Mouse (Mus musculus) forebrain, embryonic 11.5 days (tissue): ENCODE data around the gene Card11. TPM values are rescaled to one million over a fixed set of nuclear protein-coding genes. Genes with fewer than 3 reads are reported as not detected.

Experiments
- ATAC-seq: fragments of 200-750 bp; cut with Nextera tagmentation; replicated peaks from 2 replicates; pipeline ENCODE4 v1.8.0; 2017; ENCODE audit warnings: moderate TSS enrichment; ENCODE audit not compliant: low FRiP score
- DNase-seq: peaks from one replicate; pipeline ENCODE4 v3.0.0-alpha.2; 2017; ENCODE audit warnings: low spot score
- H3K27ac ChIP-seq: fragments of 300-500 bp; sonication (generic); 2 replicates; pipeline ENCODE4 v1.5.1; 2014; ENCODE audit warnings: low read depth, low read length
- H3K27me3 ChIP-seq: fragments of 300-500 bp; sonication (generic); 2 replicates; pipeline ENCODE4 v1.6.1; 2014; ENCODE audit warnings: mild to moderate bottlenecking, low read length, mixed read lengths; ENCODE audit not compliant: control insufficient read depth, insufficient read depth
- H3K36me3 ChIP-seq: fragments of 300-500 bp; sonication (generic); 2 replicates; pipeline ENCODE4 v1.6.1; 2014; ENCODE audit warnings: mild to moderate bottlenecking, low read length, moderate library complexity, mixed read lengths; ENCODE audit not compliant: control insufficient read depth, insufficient read depth
- H3K4me1 ChIP-seq: fragments of 300-500 bp; sonication (generic); replicated peaks from 2 replicates; pipeline ENCODE4 v1.6.1; 2014; ENCODE audit warnings: low read length, mixed read lengths; ENCODE audit not compliant: control insufficient read depth, insufficient read depth
- H3K4me2 ChIP-seq: fragments of 300-500 bp; sonication (generic); 2 replicates; pipeline ENCODE4 v1.6.1; 2014; ENCODE audit warnings: low read depth, mild to moderate bottlenecking, low read length, moderate library complexity, mixed read lengths; ENCODE audit not compliant: severe bottlenecking
- H3K4me3 ChIP-seq: fragments of 300-500 bp; sonication (generic); 2 replicates; pipeline ENCODE4 v1.5.1; 2014; ENCODE audit warnings: low read depth, low read length
- H3K9ac ChIP-seq: fragments of 300-500 bp; sonication (generic); 2 replicates; pipeline ENCODE4 v1.6.1; 2014; ENCODE audit warnings: low read length
- H3K9me3 ChIP-seq: fragments of 300-500 bp; sonication (generic); 2 replicates; pipeline ENCODE4 v1.6.1; 2016; ENCODE audit warnings: low read length, mixed read lengths; ENCODE audit not compliant: control insufficient read depth
- WGBS: fragments of 180-500 bp; shearing (Covaris S2); extraction: QIAGEN DNeasy Blood & Tissue Kit; methylation state at CpG from one replicate; pipeline ENCODE4 v1.1.7; 2014; 5-methylcytosine and 5-hydroxymethylcytosine counted together
- polyA plus RNA-seq: library from polyadenylated mRNA; unstranded; fragments of >200 nt; fragmentation: Nextera tagmentation; extraction: Ambion mirVana; gene quantifications from 2 replicates; pipeline ENCODE4 v1.2.1, GENCODE M21; 2014

The Card11 gene
- polyA plus RNA-seq, 1 experiment from 2014 or later = not detected

GRCm38 (mm10) chr5:140878644-140879043 lies 121.7 kb downstream of the Card11 start:
- 62% methylated on average over 6 of the region's 6 CpGs for WGBS
- H3K9ac ChIP-seq = no peak overlapping the region
- H3K4me3 ChIP-seq = no peak overlapping the region
- no peak overlapping the region for H3K4me2 ChIP-seq
- H3K27ac ChIP-seq = no peak overlapping the region
- H3K4me1 ChIP-seq = no peaks in the 10 kb centered on the region
- H3K9me3 ChIP-seq = no peaks in the 10 kb centered on the region
- no peaks in the 10 kb centered on the region for H3K27me3 ChIP-seq
- H3K36me3 ChIP-seq = no peaks in the 10 kb centered on the region
- ATAC-seq (no peak), DNase-seq (peak; percentile 42)

- Histone ChIP-seq H3K36me3 (no peaks in the 10 kb centered on the region), H3K4me1 (peaks cover 2% of the 10 kb centered on the region; the same call in 1 of the 2 replicates), H3K4me2 (no peak overlapping the region), H3K27ac (no peak overlapping the region), H3K9me3 (no peaks in the 10 kb centered on the region), H3K27me3 (no peaks in the 10 kb centered on the region), H3K9ac (no peak overlapping the region), H3K4me3 (no peak overlapping the region)
- ATAC-seq = no peak
- no peak for DNase-seq
- 82% methylated on average over 6 of the region's 6 CpGs for WGBS
Observed at GRCm38 (mm10) chr5:140873736-140874307, 126.6 kb downstream of the Card11 start.

- Histone ChIP-seq H3K9me3 (no peaks in the 10 kb centered on the region), H3K27ac (no peak overlapping the region), H3K9ac (no peak overlapping the region), H3K4me3 (no peak overlapping the region), H3K4me1 (peaks cover 2% of the 10 kb centered on the region; the same call in 1 of the 2 replicates), H3K36me3 (no peaks in the 10 kb centered on the region), H3K27me3 (no peaks in the 10 kb centered on the region), H3K4me2 (peak overlapping the region; percentile 8; the same call in 1 of the 2 replicates)
- DNase-seq (no peak), ATAC-seq (no peak)
- 21% methylated on average over 18 of the region's 18 CpGs for WGBS
Observed at GRCm38 (mm10) chr5:140873039-140873551, 127.3 kb downstream of the Card11 start.

- Histone ChIP-seq H3K9ac (no peak overlapping the region), H3K4me1 (peaks cover 2% of the 10 kb centered on the region; the same call in 1 of the 2 replicates), H3K9me3 (no peaks in the 10 kb centered on the region), H3K4me3 (no peak overlapping the region), H3K4me2 (peak overlapping the region; percentile 8; the same call in 1 of the 2 replicates), H3K27ac (no peak overlapping the region), H3K36me3 (no peaks in the 10 kb centered on the region), H3K27me3 (no peaks in the 10 kb centered on the region)
- ATAC-seq (0 out of 2 replicates have a peak, but pooled peaks have one; percentile 33), DNase-seq (no peak)
- 20% methylated on average over 11 of the region's 11 CpGs for WGBS
Observed at GRCm38 (mm10) chr5:140872532-140873038, 127.8 kb downstream of the Card11 start.

- Histone ChIP-seq H3K9ac (no peak overlapping the region), H3K4me2 (no peak overlapping the region), H3K4me3 (no peak overlapping the region), H3K27ac (no peak overlapping the region), H3K36me3 (no peaks in the 10 kb centered on the region), H3K4me1 (peaks cover 2% of the 10 kb centered on the region; the same call in 1 of the 2 replicates), H3K9me3 (no peaks in the 10 kb centered on the region), H3K27me3 (no peaks in the 10 kb centered on the region)
- DNase-seq (peak; percentile 41), ATAC-seq (no peak)
- 74% methylated on average over 6 of the region's 6 CpGs for WGBS
Observed at GRCm38 (mm10) chr5:140871241-140871640, 129.1 kb downstream of the Card11 start.

- ATAC-seq = no peak
- Histone ChIP-seq H3K9ac (no peak overlapping the region), H3K36me3 (no peaks in the 10 kb centered on the region), H3K4me2 (no peak overlapping the region), H3K9me3 (no peaks in the 10 kb centered on the region), H3K27ac (no peak overlapping the region), H3K27me3 (no peaks in the 10 kb centered on the region), H3K4me1 (peaks cover 2% of the 10 kb centered on the region; the same call in 1 of the 2 replicates), H3K4me3 (no peak overlapping the region)
- WGBS = 72% methylated on average over 2 of the region's 2 CpGs
- no peak for DNase-seq
Observed at GRCm38 (mm10) chr5:140869034-140869433, 131.3 kb downstream of the Card11 start.

- Histone ChIP-seq H3K4me3 (no peak overlapping the region), H3K4me1 (no peaks in the 10 kb centered on the region), H3K9me3 (no peaks in the 10 kb centered on the region), H3K27me3 (no peaks in the 10 kb centered on the region), H3K4me2 (no peak overlapping the region), H3K36me3 (no peaks in the 10 kb centered on the region), H3K27ac (no peak overlapping the region), H3K9ac (no peak overlapping the region)
- WGBS = 82% methylated on average over 5 of the region's 5 CpGs
- DNase-seq (no peak), ATAC-seq (no peak)
Observed at GRCm38 (mm10) chr5:140859730-140860129, 140.7 kb downstream of the Card11 start.

GRCm38 (mm10) chr5:140858335-140858734 lies 142.0 kb downstream of the Card11 start:
- no peaks in the 10 kb centered on the region for H3K36me3 ChIP-seq
- no peak overlapping the region for H3K4me3 ChIP-seq
- 93% methylated on average over 3 of the region's 3 CpGs for WGBS
- H3K4me1 ChIP-seq = no peaks in the 10 kb centered on the region
- H3K27ac ChIP-seq = no peak overlapping the region
- no peak overlapping the region for H3K9ac ChIP-seq
- no peak for ATAC-seq
- H3K4me2 ChIP-seq = no peak overlapping the region
- no peaks in the 10 kb centered on the region for H3K9me3 ChIP-seq
- no peaks in the 10 kb centered on the region for H3K27me3 ChIP-seq
- no peak for DNase-seq
